Mouse (Mus musculus) embryonic facial prominence, embryonic 15.5 days (tissue): ENCODE data around the gene Slc44a2. TPM values are rescaled to one million over a fixed set of nuclear protein-coding genes. Genes with fewer than 3 reads are reported as not detected.

Experiments used
- ATAC-seq: fragments of 200-750 bp; cut with Nextera tagmentation; 2 replicates; pipeline ENCODE4 v1.8.0; 2017; ENCODE audit warnings: low read depth, moderate TSS enrichment; ENCODE audit not compliant: insufficient number of reproducible peaks, low FRiP score, low TSS enrichment
- H3K27ac ChIP-seq: fragments of 300-500 bp; sonication (generic); replicated peaks from 2 replicates; pipeline ENCODE4 v1.5.1; 2015; ENCODE audit warnings: mild to moderate bottlenecking, inconsistent platforms
- H3K27me3 ChIP-seq: fragments of 300-500 bp; sonication (generic); 2 replicates; pipeline ENCODE4 v1.6.1; 2015; ENCODE audit warnings: inconsistent platforms
- H3K36me3 ChIP-seq: fragments of 300-500 bp; sonication (generic); 2 replicates; pipeline ENCODE4 v1.6.1; 2015; ENCODE audit warnings: mild to moderate bottlenecking, inconsistent platforms
- H3K4me1 ChIP-seq: fragments of 300-500 bp; sonication (generic); 2 replicates; pipeline ENCODE4 v1.6.1; 2015; ENCODE audit warnings: inconsistent platforms
- H3K4me2 ChIP-seq: fragments of 300-500 bp; sonication (generic); replicated peaks from 2 replicates; pipeline ENCODE4 v1.6.1; 2015; ENCODE audit warnings: mild to moderate bottlenecking, inconsistent platforms
- H3K4me3 ChIP-seq: fragments of 300-500 bp; sonication (generic); replicated peaks from 2 replicates; pipeline ENCODE4 v1.5.1; 2015; ENCODE audit warnings: mild to moderate bottlenecking, inconsistent platforms
- H3K9ac ChIP-seq: fragments of 300-500 bp; sonication (generic); 2 replicates; pipeline ENCODE4 v1.6.1; 2015; ENCODE audit warnings: inconsistent platforms
- H3K9me3 ChIP-seq: fragments of 300-500 bp; sonication (generic); replicated peaks from 2 replicates; pipeline ENCODE4 v1.6.1; 2016; ENCODE audit warnings: inconsistent platforms
- WGBS: fragments of 180-500 bp; shearing (Covaris S2); methylation state at CpG from one replicate; pipeline ENCODE4 v1.1.7; 2015; 5-methylcytosine and 5-hydroxymethylcytosine counted together
- polyA plus RNA-seq: library from polyadenylated mRNA; unstranded; fragments of >200 nt; fragmentation: Nextera tagmentation; extraction: Ambion mirVana; gene quantifications from 2 replicates; pipeline ENCODE4 v1.2.1, GENCODE M21; 2015

Gene Slc44a2
- 133 and 143 TPM in 2 replicates for polyA plus RNA-seq

DNA sequence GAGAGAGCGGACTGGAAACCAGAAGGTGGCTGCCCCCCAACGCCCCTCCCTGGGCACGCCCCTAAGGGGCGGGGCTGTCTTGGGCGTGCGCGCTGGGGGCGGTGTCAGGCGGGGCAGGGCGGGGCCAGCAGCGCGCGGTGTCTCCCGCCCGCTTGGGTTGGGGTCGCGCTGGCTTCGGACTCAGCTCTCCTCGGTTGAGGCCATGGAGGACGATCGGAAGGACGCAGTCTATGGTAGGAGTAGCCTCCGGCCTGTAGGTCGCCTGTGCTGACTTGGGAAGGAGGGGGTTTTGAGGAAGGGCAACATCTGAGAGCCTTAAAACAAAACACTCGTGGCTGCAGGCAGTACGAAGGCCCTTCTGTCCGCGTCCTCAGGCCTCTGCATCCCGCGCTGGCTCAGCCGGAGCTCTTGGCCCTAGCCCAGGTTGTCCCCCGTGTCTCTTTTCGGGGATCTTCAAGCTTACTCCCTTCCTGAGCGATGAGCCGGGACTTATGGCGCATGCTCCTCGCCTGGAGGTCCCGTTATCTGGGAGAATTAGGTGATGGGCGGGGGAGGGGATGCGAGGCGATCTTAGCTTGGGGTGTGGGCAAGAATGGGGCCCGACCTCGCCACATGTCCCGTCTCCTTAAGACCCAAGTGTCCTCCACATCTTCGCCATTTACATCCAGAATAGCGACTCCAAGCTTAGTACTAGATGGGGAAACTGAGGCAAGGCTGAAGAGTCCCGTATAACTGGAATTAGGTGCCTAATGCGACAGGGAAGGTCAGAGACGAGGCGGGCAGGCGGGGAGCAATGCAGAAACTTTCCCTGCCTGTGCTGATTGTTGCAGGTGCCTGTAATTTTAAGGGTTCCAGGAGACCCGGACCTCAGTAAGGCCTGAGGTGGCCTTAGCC is at the start of gene Slc44a2:
TSS of gene Slc44a2 (plus strand) at position 80 of the 894 bp plus-strand sequence.
- Histone ChIP-seq H3K36me3 (no peaks in the 10 kb centered on the region), H3K27ac (peak within 1 kb of the TSS; percentile 60; the same call in 1 of the 2 replicates), H3K4me3 (peak within 1 kb of the TSS; percentile 65), H3K4me2 (peak within 1 kb of the TSS; percentile 85), H3K4me1 (peaks cover 19% of the 10 kb centered on the region), H3K9me3 (no peaks in the 10 kb centered on the region), H3K9ac (peak within 1 kb of the TSS; percentile 68), H3K27me3 (no peaks in the 10 kb centered on the region)
- under 1% methylated on average over 52 of the region's 52 CpGs for WGBS
- peak; percentile 93 for ATAC-seq

- H3K4me1 ChIP-seq: no peaks in the 10 kb centered on the region
- ATAC-seq: no peak
- H3K4me3 ChIP-seq: no peak overlapping the region
- no peaks in the 10 kb centered on the region for H3K9me3 ChIP-seq
- H3K27ac ChIP-seq: no peak overlapping the region
- H3K36me3 ChIP-seq: peaks cover 92% of the 10 kb centered on the region
- no peak overlapping the region for H3K9ac ChIP-seq
- WGBS: 89% methylated on average over 9 of the region's 9 CpGs
- no peaks in the 10 kb centered on the region for H3K27me3 ChIP-seq
- no peak overlapping the region for H3K4me2 ChIP-seq
These were observed 48.1 kb upstream of the Slc44a2 start for GRCm38 (mm10) chr9:21272391-21272790.

GRCm38 (mm10) chr9:21273094-21273493 is 47.4 kb upstream of the Slc44a2 start:
- WGBS: 83% methylated on average over 8 of the region's 8 CpGs
- no peaks in the 10 kb centered on the region for H3K4me1 ChIP-seq
- H3K4me2 ChIP-seq: no peak overlapping the region
- H3K9me3 ChIP-seq: no peaks in the 10 kb centered on the region
- H3K27me3 ChIP-seq: no peaks in the 10 kb centered on the region
- ATAC-seq: no peak
- no peak overlapping the region for H3K27ac ChIP-seq
- H3K36me3 ChIP-seq: peaks cover 97% of the 10 kb centered on the region
- no peak overlapping the region for H3K9ac ChIP-seq
- H3K4me3 ChIP-seq: no peak overlapping the region

- Histone ChIP-seq H3K4me3 (no peak overlapping the region), H3K9ac (no peak overlapping the region), H3K36me3 (peaks cover 97% of the 10 kb centered on the region), H3K4me2 (no peak overlapping the region), H3K27ac (no peak overlapping the region), H3K9me3 (no peaks in the 10 kb centered on the region), H3K27me3 (no peaks in the 10 kb centered on the region), H3K4me1 (no peaks in the 10 kb centered on the region)
- no peak for ATAC-seq
- 81% methylated on average over 7 of the region's 7 CpGs for WGBS
These were observed 46.8 kb upstream of the Slc44a2 start for GRCm38 (mm10) chr9:21273520-21274228.

DNA sequence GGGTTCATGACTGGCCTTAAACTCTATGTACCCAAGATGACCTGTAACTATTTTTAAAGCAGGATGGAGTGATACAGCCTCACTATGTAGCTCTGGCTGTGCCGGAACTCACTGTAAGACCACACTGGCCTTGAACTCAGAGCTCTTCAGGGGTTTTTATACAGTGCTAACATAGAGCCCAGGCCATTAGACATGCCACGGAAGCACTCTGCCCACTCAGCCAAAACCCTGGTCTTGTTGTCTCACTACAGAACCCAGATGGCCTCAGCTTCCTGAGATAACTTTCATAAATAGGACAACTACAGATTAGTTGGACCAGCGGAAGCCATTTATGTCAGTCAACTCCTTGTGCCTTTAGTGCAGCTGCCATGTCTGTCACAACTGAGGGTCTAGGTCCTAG is 46.2 kb upstream of the Slc44a2 start:
- Histone ChIP-seq H3K4me2 (no peak overlapping the region), H3K9ac (no peak overlapping the region), H3K36me3 (peaks cover 96% of the 10 kb centered on the region), H3K9me3 (no peaks in the 10 kb centered on the region), H3K27ac (no peak overlapping the region), H3K4me3 (no peak overlapping the region), H3K4me1 (no peaks in the 10 kb centered on the region), H3K27me3 (no peaks in the 10 kb centered on the region)
- 83% methylated on average over 3 of the region's 3 CpGs for WGBS
- no peak for ATAC-seq

DNA sequence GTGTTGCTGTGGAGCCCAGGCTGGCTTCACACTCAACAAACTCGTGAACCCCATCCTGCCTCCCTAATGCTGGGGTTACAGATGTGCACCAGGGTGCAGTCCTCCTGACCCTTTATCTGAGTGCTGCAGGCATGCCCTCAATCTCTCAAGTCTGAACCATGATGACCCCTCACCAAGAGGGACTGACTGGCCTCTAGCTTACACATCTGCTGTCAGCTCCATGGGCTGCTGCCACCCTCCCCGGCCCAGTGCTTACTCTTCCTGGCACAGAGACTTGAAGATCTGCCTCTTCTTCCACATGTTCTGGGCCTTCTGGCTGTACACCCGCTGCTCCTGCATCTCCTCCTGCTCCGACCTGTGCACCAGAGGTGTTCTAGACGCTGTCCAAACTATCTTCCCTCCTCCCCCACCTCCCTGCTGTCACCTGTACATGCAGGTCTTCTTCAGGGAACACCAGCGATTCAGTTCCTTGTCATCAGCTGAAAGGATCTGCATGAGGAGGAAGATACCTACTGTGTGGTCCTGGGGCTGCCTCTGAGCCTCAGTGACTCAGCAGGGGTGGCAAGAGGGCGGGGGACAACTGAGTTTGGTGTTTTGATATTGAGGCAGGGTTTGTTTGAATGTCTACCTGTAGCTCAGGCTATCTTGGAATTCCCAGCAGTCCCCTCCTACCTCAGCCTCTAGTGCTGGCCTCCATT is 45.3 kb upstream of the Slc44a2 start:
- H3K36me3 ChIP-seq: peaks cover 99% of the 10 kb centered on the region
- 86% methylated on average over 7 of the region's 7 CpGs for WGBS

GRCm38 (mm10) chr9:21275727-21276126 is 44.8 kb upstream of the Slc44a2 start:
- Histone ChIP-seq H3K27me3 (no peaks in the 10 kb centered on the region), H3K9ac (no peak overlapping the region), H3K4me1 (no peaks in the 10 kb centered on the region), H3K9me3 (no peaks in the 10 kb centered on the region), H3K27ac (no peak overlapping the region), H3K36me3 (peaks cover 97% of the 10 kb centered on the region), H3K4me3 (no peak overlapping the region), H3K4me2 (no peak overlapping the region)
- no peak for ATAC-seq
- 89% methylated on average over 12 of the region's 12 CpGs for WGBS

More for the DNA sequence above, 45.3 kb upstream of the Slc44a2 start:
- Histone ChIP-seq H3K27ac (no peak overlapping the region), H3K27me3 (no peaks in the 10 kb centered on the region), H3K4me3 (no peak overlapping the region), H3K4me2 (no peak overlapping the region), H3K9ac (no peak overlapping the region), H3K9me3 (no peaks in the 10 kb centered on the region), H3K4me1 (no peaks in the 10 kb centered on the region)
- ATAC-seq: no peak

GRCm38 (mm10) chr9:21276307-21276706 is 44.2 kb upstream of the Slc44a2 start:
- Histone ChIP-seq H3K27me3 (no peaks in the 10 kb centered on the region), H3K4me2 (no peak overlapping the region), H3K4me1 (no peaks in the 10 kb centered on the region), H3K27ac (no peak overlapping the region), H3K9ac (no peak overlapping the region), H3K4me3 (no peak overlapping the region), H3K9me3 (no peaks in the 10 kb centered on the region), H3K36me3 (peaks cover 97% of the 10 kb centered on the region)
- WGBS: 91% methylated on average over 8 of the region's 8 CpGs
- ATAC-seq: no peak

DNA sequence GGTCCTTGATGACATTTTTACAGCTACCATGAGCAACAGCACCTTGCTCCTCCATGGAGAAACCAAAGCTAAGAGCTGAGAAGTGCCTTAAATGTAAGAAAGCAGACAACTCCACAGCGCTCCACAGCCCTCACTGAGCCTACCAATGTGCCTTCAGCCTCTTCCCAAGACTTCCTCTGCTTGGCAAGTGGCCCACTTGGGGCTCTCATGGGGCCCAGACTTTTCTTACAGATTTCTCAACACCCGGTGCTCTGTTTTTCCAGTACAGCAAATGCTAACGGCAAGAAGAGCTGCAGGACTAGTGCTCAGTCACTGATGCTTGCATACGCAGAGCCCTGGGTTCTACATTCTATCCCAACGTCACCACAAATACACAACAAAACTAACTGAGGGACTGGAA is 42.7 kb upstream of the Slc44a2 start:
- Histone ChIP-seq H3K27me3 (no peaks in the 10 kb centered on the region), H3K9me3 (no peaks in the 10 kb centered on the region), H3K4me3 (no peak overlapping the region), H3K27ac (no peak overlapping the region), H3K36me3 (peaks cover 97% of the 10 kb centered on the region), H3K4me2 (no peak overlapping the region), H3K9ac (no peak overlapping the region), H3K4me1 (no peaks in the 10 kb centered on the region)
- ATAC-seq: no peak
- 91% methylated on average over 5 of the region's 5 CpGs for WGBS

DNA sequence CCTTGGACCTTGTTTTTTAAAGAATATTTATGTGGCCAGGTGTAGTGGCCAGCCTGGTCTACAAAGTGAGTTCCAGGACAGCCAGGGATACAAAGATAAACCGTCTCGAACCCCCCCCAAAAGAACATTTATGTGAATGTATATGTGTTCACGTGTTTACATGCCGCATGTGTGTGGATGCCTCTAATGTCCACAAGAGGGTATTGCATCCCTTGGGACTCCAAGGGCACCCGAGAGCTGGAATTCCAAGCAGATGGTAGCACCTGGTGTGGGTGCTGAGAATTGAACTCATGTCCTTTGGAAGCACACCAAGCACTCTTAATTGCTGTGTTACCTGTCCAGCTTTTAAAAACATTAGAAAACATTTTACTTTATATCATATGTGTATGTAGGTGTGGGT is 36.9 kb upstream of the Slc44a2 start:
- ATAC-seq: no peak
- Histone ChIP-seq H3K4me3 (no peak overlapping the region), H3K4me1 (peaks cover 18% of the 10 kb centered on the region), H3K4me2 (no peak overlapping the region), H3K27me3 (no peaks in the 10 kb centered on the region), H3K9me3 (no peaks in the 10 kb centered on the region), H3K9ac (no peak overlapping the region), H3K27ac (no peak overlapping the region), H3K36me3 (peaks cover 64% of the 10 kb centered on the region)
- 92% methylated on average over 5 of the region's 5 CpGs for WGBS

- H3K36me3 ChIP-seq: peaks cover 63% of the 10 kb centered on the region
- H3K27ac ChIP-seq: no peak overlapping the region
- H3K4me1 ChIP-seq: peaks cover 22% of the 10 kb centered on the region
- 83% methylated on average over 3 of the region's 3 CpGs for WGBS
- H3K4me2 ChIP-seq: no peak overlapping the region
- no peak overlapping the region for H3K9ac ChIP-seq
- no peaks in the 10 kb centered on the region for H3K27me3 ChIP-seq
- no peak overlapping the region for H3K4me3 ChIP-seq
- ATAC-seq: no peak
- H3K9me3 ChIP-seq: no peaks in the 10 kb centered on the region
These were observed 36.5 kb upstream of the Slc44a2 start for GRCm38 (mm10) chr9:21283994-21284393.
